Mouse (Mus musculus) yolk sac, embryonic 10.5 days (tissue): ENCODE measurements at regions not wholly inside any gene's neighbourhood (a gene's known extent, or its start where the extent isn't known, plus 50 kb on each side); places are given as distances from the start of the nearest gene placed in this dataset.

ENCODE experiments used
- DNase-seq: peaks from one replicate; pipeline ENCODE4 v3.0.0-alpha.2; 2017; ENCODE audit warnings: low spot score

DNA sequence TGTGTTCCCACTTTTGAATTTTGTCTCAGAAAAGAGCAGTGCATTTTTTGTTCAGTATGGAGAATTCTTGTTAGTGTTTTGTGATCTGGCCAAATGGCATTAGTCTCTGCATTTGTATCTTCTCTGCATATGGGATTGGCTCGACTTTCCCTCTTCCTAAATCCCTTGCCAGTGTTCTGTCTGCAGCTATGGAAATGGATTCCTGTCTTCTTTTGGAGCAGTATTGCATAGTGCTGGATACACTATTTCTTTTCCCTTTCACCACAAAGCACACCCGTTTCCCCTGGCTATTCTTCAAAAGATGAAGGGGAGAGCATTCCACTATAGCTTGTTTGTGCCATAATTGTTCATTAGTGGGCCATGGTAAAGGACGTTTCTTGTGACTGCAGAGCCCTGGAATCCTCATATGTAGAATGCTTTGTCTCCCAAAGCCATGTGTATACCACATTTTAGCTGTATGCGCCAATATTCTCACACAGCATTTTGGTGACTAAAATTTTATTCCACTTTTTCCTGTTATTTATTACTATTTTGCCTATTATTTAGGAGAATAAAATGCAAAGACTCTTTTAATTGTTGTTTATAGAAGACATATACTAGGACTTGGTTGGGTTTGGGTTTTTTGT lies 197.8 kb downstream of the Hs3st1 start:
- no peak for DNase-seq

DNA sequence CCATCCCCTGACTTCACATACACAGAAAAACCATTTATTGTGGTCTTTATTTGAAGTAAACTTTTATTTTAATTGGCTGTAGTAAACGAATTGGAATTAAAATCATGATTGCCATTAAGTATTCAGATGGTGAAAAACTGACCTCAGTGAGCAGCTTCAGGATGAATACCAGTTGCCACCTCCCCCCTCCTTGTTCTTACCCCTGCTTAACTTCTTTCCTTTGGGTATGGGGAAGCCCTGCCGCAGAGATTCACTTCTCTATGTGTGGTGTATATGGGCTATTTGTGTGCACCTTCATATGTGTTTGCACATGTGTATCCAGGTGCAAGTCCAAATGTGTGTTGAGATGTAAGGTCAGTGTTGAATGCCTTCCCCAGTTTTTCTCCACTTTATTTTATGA lies 218.2 kb downstream of the Hs3st1 start:
- no peak for DNase-seq

DNA sequence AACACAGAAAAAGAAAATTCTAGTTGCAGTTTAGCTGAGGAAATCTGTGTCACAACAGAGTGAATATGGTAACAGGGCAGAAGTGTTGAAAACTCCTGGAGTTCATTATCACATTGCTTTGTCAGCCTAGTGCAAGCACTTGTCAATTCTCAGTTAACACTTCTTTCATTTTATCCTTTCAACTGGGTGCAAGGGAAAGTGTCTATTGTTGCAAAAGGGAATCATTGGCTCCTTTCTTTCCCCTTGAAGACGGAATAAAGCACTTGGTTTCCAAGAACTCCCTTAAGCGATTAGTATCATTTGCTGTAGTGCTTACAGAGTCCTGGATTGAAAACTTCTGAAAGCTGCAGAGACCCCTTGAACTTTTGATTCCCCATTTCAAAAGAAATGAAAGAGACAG lies 218.9 kb downstream of the Hs3st1 start:
- no peak for DNase-seq

GRCm38 (mm10) chr5:39510246-39510645 lies 245.0 kb downstream of the Hs3st1 start:
- no peak for DNase-seq

GRCm38 (mm10) chr5:39482756-39483155 lies 272.5 kb downstream of the Hs3st1 start:
- DNase-seq: no peak

GRCm38 (mm10) chr5:39458116-39458525 lies 297.2 kb downstream of the Hs3st1 start:
- no peak for DNase-seq

DNA sequence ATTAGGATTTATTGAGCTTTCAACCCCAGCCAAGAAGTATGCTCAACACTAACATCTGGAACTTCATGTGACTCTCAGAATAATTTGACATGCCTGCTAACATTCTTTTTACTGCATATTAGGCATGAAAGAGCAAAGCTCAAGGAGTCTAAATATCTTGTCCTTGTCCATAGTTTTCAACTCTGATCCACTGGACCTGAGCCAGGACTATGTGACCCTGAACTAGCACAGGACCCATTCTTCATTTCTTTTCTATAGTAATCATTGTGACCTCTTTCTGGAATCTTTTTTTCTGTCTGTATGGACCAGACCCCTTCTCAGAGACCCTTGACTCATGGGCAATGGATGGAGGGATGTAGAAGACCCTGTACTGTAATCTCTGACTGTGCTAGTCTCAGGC lies 301.6 kb downstream of the Hs3st1 start:
- DNase-seq: no peak

DNA sequence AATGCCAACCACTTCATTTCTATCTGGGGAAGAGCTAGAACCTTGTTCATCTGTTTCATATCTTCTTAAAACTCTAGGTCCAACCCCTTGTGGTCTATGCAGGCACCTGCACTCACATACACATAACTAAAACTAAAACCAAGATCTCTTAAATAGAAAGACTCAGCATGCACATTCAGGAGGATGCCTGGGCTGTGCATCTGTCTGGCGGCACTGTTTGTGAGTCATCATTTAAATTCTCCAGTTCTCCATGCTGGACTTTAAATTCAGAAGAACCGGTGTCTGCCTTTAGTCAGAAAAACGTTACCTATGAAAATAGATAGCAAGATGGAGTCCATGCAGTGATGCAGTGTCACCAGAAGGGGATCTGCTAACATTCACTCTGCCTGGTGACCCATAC lies 314.5 kb downstream of the Hs3st1 start:
- DNase-seq: no peak

DNA sequence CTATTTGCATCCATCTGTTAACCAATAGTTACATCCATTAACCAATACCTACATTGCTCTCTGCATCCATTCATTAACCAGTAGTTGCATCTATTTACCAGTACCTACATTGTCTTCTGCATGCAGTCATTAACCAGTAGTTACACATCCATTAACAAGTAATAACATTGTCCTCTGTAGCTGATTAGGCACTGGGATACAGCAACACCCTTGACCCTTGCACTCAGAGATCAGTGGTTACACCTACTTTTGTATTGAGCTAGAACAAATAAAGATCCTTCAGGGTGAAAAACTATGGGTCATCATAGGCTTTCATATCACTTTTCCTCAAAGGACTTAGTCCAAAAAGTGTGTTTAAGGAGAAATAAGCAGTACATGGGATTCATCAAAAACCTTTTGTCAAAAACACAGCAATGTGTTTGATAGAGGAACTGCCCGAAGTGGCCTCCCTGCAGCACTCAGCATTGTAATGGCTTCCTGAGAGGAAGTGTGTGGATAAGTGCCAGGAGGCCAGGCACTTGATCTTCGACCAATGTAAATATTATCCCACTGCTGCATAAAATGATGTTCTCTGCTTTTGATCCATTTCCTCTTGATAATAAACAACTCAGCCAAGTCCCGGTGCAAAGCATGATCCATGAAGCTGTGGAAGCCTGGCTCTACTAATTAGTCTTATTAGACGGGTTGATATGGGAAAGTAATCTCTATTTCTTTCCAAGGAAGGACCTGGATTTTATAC lies 317.6 kb downstream of the Hs3st1 start:
- peak; percentile 4 for DNase-seq

GRCm38 (mm10) chr5:39426053-39426452 lies 329.2 kb downstream of the Hs3st1 start:
- DNase-seq: no peak

GRCm38 (mm10) chr5:39423720-39424119 lies 331.6 kb downstream of the Hs3st1 start:
- DNase-seq: no peak

DNA sequence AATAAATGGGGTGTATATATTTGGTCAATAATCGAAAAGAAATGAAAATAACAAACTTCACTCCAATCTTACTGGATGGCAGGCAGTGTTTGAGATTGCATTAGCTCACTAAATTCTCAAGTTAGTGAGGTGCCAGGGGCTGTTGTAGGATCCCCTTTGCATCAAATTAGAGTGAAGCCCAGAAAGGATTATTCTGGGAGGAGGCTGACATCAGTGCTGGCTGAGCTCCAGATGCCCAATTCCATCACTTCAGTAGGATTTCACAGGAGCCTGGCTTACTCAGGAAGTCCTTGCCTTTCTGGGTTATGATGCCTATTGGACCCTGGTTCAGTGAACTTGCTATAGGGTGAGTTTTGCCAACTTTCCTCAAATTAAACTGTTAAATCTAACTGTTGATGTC lies 336.5 kb downstream of the Hs3st1 start:
- no peak for DNase-seq

- no peak for DNase-seq
These were observed 337.5 kb downstream of the Hs3st1 start for GRCm38 (mm10) chr5:39417845-39418154.

DNA sequence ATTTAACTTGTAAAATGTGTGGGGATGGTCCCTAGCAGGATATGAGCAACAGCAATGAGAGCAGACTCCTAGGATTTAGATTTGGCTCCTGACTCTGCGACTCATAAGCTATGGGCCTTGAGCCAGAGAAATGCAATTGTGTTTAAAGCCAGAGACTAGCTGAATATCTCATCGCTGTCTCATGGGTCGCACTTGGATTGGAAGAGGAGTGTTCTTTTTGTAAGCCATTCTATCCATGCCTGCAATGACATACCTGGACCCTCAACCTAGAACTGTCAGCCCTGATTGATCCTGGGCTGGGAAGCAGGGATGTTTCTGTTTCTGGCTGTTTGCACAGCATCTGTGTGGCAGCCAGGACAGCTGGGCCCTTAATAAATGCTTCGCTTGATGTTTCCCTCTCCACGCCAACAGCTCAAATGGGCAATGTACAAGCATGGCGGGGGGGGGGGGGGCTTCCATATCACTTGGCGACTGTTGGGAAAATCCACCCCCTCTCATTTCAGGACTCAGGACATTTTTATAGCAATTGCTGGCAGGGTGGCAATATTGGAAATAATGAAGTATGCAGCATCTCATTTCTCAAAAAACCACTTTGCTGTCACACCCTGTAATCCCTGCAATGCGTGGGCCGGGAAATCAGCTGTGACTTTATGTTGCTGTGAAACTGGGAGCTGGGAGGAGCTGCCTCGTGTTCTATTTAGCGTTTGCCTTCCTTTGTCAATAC lies 338.0 kb downstream of the Hs3st1 start:
- DNase-seq: no peak

DNA sequence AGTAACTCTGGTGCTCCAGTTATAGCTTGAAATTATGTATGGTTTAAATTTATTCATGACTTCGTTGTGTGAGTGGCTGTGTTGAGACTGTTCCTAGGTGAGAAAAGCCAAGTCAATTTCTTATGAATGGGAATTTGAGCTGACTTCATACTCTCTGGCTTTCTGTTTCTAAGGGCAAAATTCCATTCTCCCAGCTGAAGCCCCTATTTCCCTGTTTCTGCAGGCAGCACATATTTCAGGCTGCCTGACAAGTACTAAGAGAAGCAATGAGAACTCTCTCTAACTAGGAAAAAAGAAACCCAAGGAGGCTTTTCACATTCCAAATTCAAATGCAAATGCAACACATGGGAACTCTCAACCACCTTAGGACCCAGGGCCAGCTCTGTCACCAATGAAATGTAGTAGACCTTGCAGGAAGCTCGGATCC lies 338.7 kb downstream of the Hs3st1 start:
- DNase-seq: no peak

DNA sequence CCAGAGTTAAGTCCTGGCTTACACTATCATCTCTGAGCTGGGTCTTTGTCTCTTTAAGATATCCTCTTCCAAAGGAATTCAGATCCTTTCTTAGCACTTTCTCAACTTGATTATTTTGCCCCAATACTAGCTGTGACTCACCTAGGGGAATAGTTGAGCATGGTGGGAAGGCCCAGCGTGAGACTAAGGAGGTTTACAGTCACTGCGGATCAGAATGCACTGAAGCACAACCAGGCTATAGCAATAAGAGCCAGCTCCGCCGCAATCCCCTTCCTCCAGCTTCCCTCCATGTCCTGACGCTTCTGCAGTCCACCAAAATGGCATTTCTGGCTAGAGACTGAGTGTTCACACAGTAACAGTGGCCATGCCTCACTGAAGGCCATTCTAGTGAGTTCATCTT lies 342.5 kb downstream of the Hs3st1 start:
- DNase-seq: no peak

- no peak for DNase-seq
These were observed 364.8 kb downstream of the Hs3st1 start for GRCm38 (mm10) chr5:39390391-39390987.

DNA sequence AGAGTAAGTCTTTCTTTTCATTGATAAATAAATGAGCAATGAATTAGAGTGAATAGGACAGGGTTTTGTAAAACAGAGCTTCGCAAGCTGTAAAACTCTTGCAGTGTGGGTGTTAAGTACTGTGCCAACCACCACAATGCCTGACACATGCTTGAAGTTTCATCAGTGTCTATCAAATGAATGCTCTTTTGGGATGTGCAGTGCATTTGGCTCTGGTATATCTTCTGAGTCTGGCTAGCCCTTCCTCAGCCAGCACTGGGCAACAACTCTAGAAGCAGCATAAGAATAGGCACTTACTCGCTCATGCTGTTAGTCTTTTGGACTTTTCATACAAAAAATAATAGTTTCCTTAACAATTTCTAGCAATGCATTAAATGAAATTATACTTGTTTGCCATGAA lies 370.9 kb downstream of the Hs3st1 start:
- DNase-seq: no peak

DNA sequence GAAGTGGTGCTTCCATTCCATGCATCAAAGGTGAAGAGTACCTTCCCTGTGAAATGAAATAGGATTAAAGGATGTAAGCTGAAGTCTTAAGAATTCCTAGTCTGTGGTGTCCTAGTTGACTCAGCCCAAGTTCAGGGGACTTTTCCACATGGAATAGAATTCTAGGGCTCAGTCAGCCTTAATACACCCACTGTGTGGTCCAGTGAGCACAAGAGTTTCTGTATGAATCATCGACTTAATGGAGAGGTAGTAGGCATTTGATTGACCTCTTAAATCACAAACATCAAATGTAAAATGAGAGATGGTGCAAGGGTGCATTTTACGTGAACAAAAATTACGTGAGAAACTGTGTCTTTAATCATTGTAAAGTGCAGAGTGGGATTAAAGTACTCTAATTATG lies 381.1 kb downstream of the Hs3st1 start:
- DNase-seq: no peak

- DNase-seq: no peak
These were observed 406.6 kb downstream of the Hs3st1 start for GRCm38 (mm10) chr5:39348680-39349079.

- no peak for DNase-seq
These were observed 408.3 kb downstream of the Hs3st1 start for GRCm38 (mm10) chr5:39347019-39347418.

GRCm38 (mm10) chr5:39337917-39338316 lies 417.4 kb downstream of the Hs3st1 start:
- no peak for DNase-seq

GRCm38 (mm10) chr5:39336484-39336985 lies 418.7 kb downstream of the Hs3st1 start:
- DNase-seq: no peak
